ENCODE assay signal across 9 mouse cellular contexts in the genomic region with DNA sequence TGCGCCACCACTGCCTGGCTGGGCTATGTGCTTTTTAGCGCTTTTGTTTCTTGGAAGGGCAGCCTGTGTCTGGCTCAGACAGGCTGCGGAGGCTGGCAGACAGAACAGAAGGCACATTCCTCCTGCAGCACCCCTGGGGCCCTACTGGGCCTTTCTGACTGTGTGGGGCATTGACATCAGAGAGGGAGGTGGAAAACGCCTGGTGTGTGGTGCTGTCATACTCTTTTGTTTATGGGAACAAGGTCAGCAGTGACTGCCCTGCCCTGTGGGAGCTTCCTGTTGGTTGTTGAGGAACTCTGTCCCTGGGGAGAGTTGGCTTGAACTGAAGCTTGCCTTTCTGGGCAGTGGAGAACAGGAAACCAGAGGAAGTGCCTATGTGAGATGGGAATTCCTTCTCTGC. TPM values are rescaled to one million over a fixed set of nuclear protein-coding genes. Genes with fewer than 3 reads are reported as not detected.
DNase-seq lines count a peak whose midpoint lies in the region; ATAC-seq and TF ChIP-seq lines count a peak whose summit lies in the region.
"Had no signal": no experiment of that assay in that cellular context is flagged by ENCODE, and none has a peak within 500 bp of the region (broad histone marks: within the 10 kb centered on the region; RNA-seq: fewer than 3 reads in every experiment).

No protein-coding gene starts in this region.

- no peaks in the 10 kb centered on the region; the same call in 1 of the 2 replicates for H3K36me3 ChIP-seq in ES-Bruce4 (ENCODE audit: control insufficient read depth, insufficient read depth, low read length, poor library complexity, severe bottlenecking)
- peaks cover 56% of the 10 kb centered on the region for H3K36me3 ChIP-seq in liver, embryonic 13.5 days

- TF ChIP-seq CTCF in ES-Bruce4 (IDR thresholded peaks at IDR 0.05; ENCODE audit: low read depth, low read length) = no peak

- TF ChIP-seq EP300 in ES-Bruce4 (IDR thresholded peaks at IDR 0.05; ENCODE audit: insufficient read depth, low read depth, low read length) = 0 out of 2 replicates have a peak, but pooled peaks have one; percentile 52

- peak; percentile 22 for DNase-seq in NIH3T3 (ENCODE audit: low read depth)
- DNase-seq in embryo, embryonic 10.5 days (ENCODE audit: low spot score) = peak; percentile 69
- DNase-seq in heart, postnatal 36 days = peak; percentile 66 to 78
- DNase-seq in liver, embryonic 13.5 days = no peak
- no peak for DNase-seq in retina, postnatal 1 day
- DNase-seq in urinary bladder, adult 2 months (ENCODE audit: low spot score) = no peak

- 56% methylated on average over 4 of the region's 4 CpGs for WGBS in liver, embryonic 13.5 days (ENCODE audit: insufficient replicate concordance)

- no peaks in the 10 kb centered on the region for H3K4me1 ChIP-seq in ES-Bruce4 (ENCODE audit: control insufficient read depth, insufficient read depth, low read length)
- H3K4me1 ChIP-seq in liver, embryonic 13.5 days (replicated peaks) = peaks cover 81% of the 10 kb centered on the region

- intact Hi-C loops in heart, postnatal 36 days (cut with DNase I) = no loop called here

- H3K9ac ChIP-seq in ES-Bruce4 (ENCODE audit: low read depth, poor library complexity, severe bottlenecking) = no peak overlapping the region
- H3K9ac ChIP-seq in liver, embryonic 13.5 days = peak overlapping the region; percentile 15; the same call in 1 of the 2 replicates
- H3K9ac ChIP-seq: embryonic facial prominence, embryonic 13.5 days had no signal

- H3K4me3 ChIP-seq in ES-Bruce4 (ENCODE audit: low read depth, low read length) = no peak overlapping the region
- no peak overlapping the region for H3K4me3 ChIP-seq in liver, embryonic 13.5 days (replicated peaks)
- H3K4me3 ChIP-seq: embryonic facial prominence, embryonic 13.5 days had no signal

- ATAC-seq in liver, embryonic 13.5 days (ENCODE audit: low read depth) = no peak

- H3K27ac ChIP-seq in ES-Bruce4 (ENCODE audit: insufficient read depth, low read length) = peak overlapping the region; percentile 62
- peak overlapping the region; percentile 39 for H3K27ac ChIP-seq in liver, embryonic 13.5 days
- H3K27ac ChIP-seq: embryonic facial prominence, embryonic 13.5 days had no signal

- TF ChIP-seq POLR2A in ES-Bruce4 (IDR thresholded peaks at IDR 0.05; ENCODE audit: insufficient read depth, low read length) = no peak

- no peaks in the 10 kb centered on the region for H3K27me3 ChIP-seq in ES-Bruce4 (ENCODE audit: control insufficient read depth, insufficient read depth, low read length, poor library complexity, severe bottlenecking)
- no peaks in the 10 kb centered on the region for H3K27me3 ChIP-seq in liver, embryonic 13.5 days
- H3K27me3 ChIP-seq: embryonic facial prominence, embryonic 13.5 days had no signal

- no peak overlapping the region for H3K4me2 ChIP-seq in liver, embryonic 13.5 days
- H3K4me2 ChIP-seq: embryonic facial prominence, embryonic 13.5 days had no signal

- no peaks in the 10 kb centered on the region for H3K9me3 ChIP-seq in ES-Bruce4 (replicated peaks; ENCODE audit: control insufficient read depth, insufficient read depth, low read length, poor library complexity, severe bottlenecking)
- H3K9me3 ChIP-seq in liver, embryonic 13.5 days (replicated peaks) = no peaks in the 10 kb centered on the region
- H3K9me3 ChIP-seq: embryonic facial prominence, embryonic 13.5 days had no signal

RNA-seq across cellular contexts. Expression of gene Gm28035, which starts 2.1 kb away (rescaled TPM):
- 1.5 TPM in 1 of 2 replicates, not detected in the other for polyA plus RNA-seq in ES-Bruce4 (2011; ENCODE audit: insufficient read depth, insufficient read length, low read depth, missing spikeins)
- total RNA-seq in heart, postnatal 36 days (2021) = 1 to 10 TPM; 4.5 to 5.5 TPM
- 0.05 and 0.07 TPM in 2 replicates for polyA plus RNA-seq in liver, embryonic 13.5 days (2015; fragmentation: Nextera tagmentation; extraction: Ambion mirVana)
- polyA plus RNA-seq in urinary bladder, adult 2 months (2012; rRNA removed) = 4.1 and 5.4 TPM in 2 replicates

RNA-seq across cellular contexts. Expression of gene Lrrc8a, which starts 5.0 kb away (rescaled TPM):
- 19.2 and 22.0 TPM in 2 replicates for polyA plus RNA-seq in ES-Bruce4 (2011; ENCODE audit: insufficient read depth, insufficient read length, low read depth, missing spikeins)
- 10 to 100 TPM; 56.7 to 67.8 TPM for total RNA-seq in heart, postnatal 36 days (2021)
- 11.9 and 12.5 TPM in 2 replicates for polyA plus RNA-seq in liver, embryonic 13.5 days (2015; fragmentation: Nextera tagmentation; extraction: Ambion mirVana)
- 24.3 and 30.2 TPM in 2 replicates for polyA plus RNA-seq in urinary bladder, adult 2 months (2012; rRNA removed)

RNA-seq across cellular contexts. Expression of gene Phyhd1, which starts 23.5 kb away (rescaled TPM):
- 11.4 and 13.0 TPM in 2 replicates for polyA plus RNA-seq in ES-Bruce4 (2011; ENCODE audit: insufficient read depth, insufficient read length, low read depth, missing spikeins)
- total RNA-seq in heart, postnatal 36 days (2021) = 100 to 1,000 TPM in 1 of 2 experiments, 10 to 100 TPM in 1; 96.9 to 120 TPM
- polyA plus RNA-seq in liver, embryonic 13.5 days (2015; fragmentation: Nextera tagmentation; extraction: Ambion mirVana) = 8.1 and 8.9 TPM in 2 replicates
- 36.2 and 55.9 TPM in 2 replicates for polyA plus RNA-seq in urinary bladder, adult 2 months (2012; rRNA removed)

RNA-seq across cellular contexts. Expression of gene Kyat1, which starts 36.9 kb away (rescaled TPM):
- polyA plus RNA-seq in ES-Bruce4 (2011; ENCODE audit: insufficient read depth, insufficient read length, low read depth, missing spikeins) = 9.6 and 12.3 TPM in 2 replicates
- 10 to 100 TPM; 40.9 to 42.8 TPM for total RNA-seq in heart, postnatal 36 days (2021)
- 9.7 and 10.1 TPM in 2 replicates for polyA plus RNA-seq in liver, embryonic 13.5 days (2015; fragmentation: Nextera tagmentation; extraction: Ambion mirVana)
- polyA plus RNA-seq in urinary bladder, adult 2 months (2012; rRNA removed) = 75.5 and 103 TPM in 2 replicates

RNA-seq across cellular contexts. Expression of gene Gm28038, which starts 38.3 kb away (rescaled TPM):
- 114 and 138 TPM in 2 replicates for polyA plus RNA-seq in ES-Bruce4 (2011; ENCODE audit: insufficient read depth, insufficient read length, low read depth, missing spikeins)
- total RNA-seq in heart, postnatal 36 days (2021) = 1 to 10 TPM in 1 of 2 experiments, under 1 TPM in 1; 0.92 to 3.1 TPM
- 0.82 TPM in 1 of 2 replicates, not detected in the other for polyA plus RNA-seq in liver, embryonic 13.5 days (2015; fragmentation: Nextera tagmentation; extraction: Ambion mirVana)
- polyA plus RNA-seq in urinary bladder, adult 2 months (2012; rRNA removed) = not detected in 2 replicates
- total RNA-seq: neutrophil, adult 5-6 weeks had no signal
- polyA plus RNA-seq: embryonic facial prominence, embryonic 13.5 days had no signal

Comparison
In these comparisons a context has a peak if more than half of its experiments do, and no peak if none do; other contexts are left out.
1. DNase-seq: peak in NIH3T3 (single experiment), embryo, embryonic 10.5 days (single experiment) and heart, postnatal 36 days (2 of 2); none in liver, embryonic 13.5 days (single experiment), retina, postnatal 1 day (single experiment) and urinary bladder, adult 2 months (single experiment).